Mouse (Mus musculus) neural tube, embryonic 14.5 days (tissue): ENCODE results near the gene Pan2. TPM values are rescaled to one million over a fixed set of nuclear protein-coding genes. Genes with fewer than 3 reads are reported as not detected.
"Not testable (repeated sequence)": the region's sequence is repeated elsewhere in the genome, so short reads cannot be mapped to it uniquely, and the experiment has no call there.

Source experiments
- ATAC-seq: fragments of 200-750 bp; cut with Nextera tagmentation; 2 replicates; pipeline ENCODE4 v1.8.0; 2017; ENCODE audit warnings: low read depth, mild to moderate bottlenecking, moderate TSS enrichment, moderate library complexity
- H3K27ac ChIP-seq: fragments of 300-500 bp; sonication (generic); 2 replicates; pipeline ENCODE4 v1.5.1; 2014; ENCODE audit warnings: low read depth, mild to moderate bottlenecking, control low read depth, low read length, moderate library complexity, mixed read lengths
- H3K27me3 ChIP-seq: fragments of 300-500 bp; sonication (generic); 2 replicates; pipeline ENCODE4 v1.6.1; 2014; ENCODE audit warnings: low read length; ENCODE audit not compliant: control insufficient read depth, insufficient read depth
- H3K36me3 ChIP-seq: fragments of 300-500 bp; sonication (generic); 2 replicates; pipeline ENCODE4 v1.6.1; 2014; ENCODE audit warnings: low read length, mixed read lengths; ENCODE audit not compliant: control insufficient read depth, insufficient read depth
- H3K4me1 ChIP-seq: fragments of 300-500 bp; sonication (generic); 2 replicates; pipeline ENCODE4 v1.6.1; 2014; ENCODE audit warnings: low read length; ENCODE audit not compliant: control insufficient read depth, insufficient read depth
- H3K4me2 ChIP-seq: fragments of 300-500 bp; sonication (generic); 2 replicates; pipeline ENCODE4 v1.6.1; 2014; ENCODE audit warnings: mild to moderate bottlenecking, low read depth, low read length, control low read depth
- H3K4me3 ChIP-seq: fragments of 300-500 bp; sonication (generic); 2 replicates; pipeline ENCODE4 v1.5.1; 2014; ENCODE audit warnings: low read depth, low read length, control low read depth, mixed read lengths
- H3K9ac ChIP-seq: fragments of 300-500 bp; sonication (generic); replicated peaks from 2 replicates; pipeline ENCODE4 v1.6.1; 2014; ENCODE audit warnings: low read depth, mild to moderate bottlenecking, control low read depth, low read length, mixed read lengths
- H3K9me3 ChIP-seq: fragments of 300-500 bp; sonication (generic); 2 replicates; pipeline ENCODE4 v1.6.1; 2016; ENCODE audit warnings: low read length; ENCODE audit not compliant: control insufficient read depth
- WGBS: fragments of 180-500 bp; shearing (Covaris S2); extraction: QIAGEN DNeasy Blood & Tissue Kit; methylation state at CpG from one replicate; pipeline ENCODE4 v1.1.7; 2014; 5-methylcytosine and 5-hydroxymethylcytosine counted together
- polyA plus RNA-seq: library from polyadenylated mRNA; unstranded; fragments of >200 nt; fragmentation: Nextera tagmentation; extraction: Ambion mirVana; gene quantifications from 2 replicates; pipeline ENCODE4 v1.2.1, GENCODE M21; 2014

Gene Pan2
- polyA plus RNA-seq, 1 experiment from 2014 or later, result 19.0 TPM

- Histone ChIP-seq H3K36me3 (peaks cover 34% of the 10 kb centered on the region; the same call in 1 of the 2 replicates), H3K4me2 (peak overlapping the region; percentile 94), H3K9ac (peak overlapping the region; percentile 96; the same call in 1 of the 2 replicates), H3K4me1 (peaks cover 10% of the 10 kb centered on the region), H3K27me3 (no peaks in the 10 kb centered on the region), H3K27ac (0 out of 2 replicates have a peak overlapping the region, but pooled peaks have one; percentile 55), H3K4me3 (peak overlapping the region; percentile 82), H3K9me3 (no peaks in the 10 kb centered on the region)
- no peak for ATAC-seq
- 61% methylated on average over 12 of the region's 12 CpGs for WGBS
Measured at GRCm38 (mm10) chr10:128321641-128322040, 18.5 kb downstream of the Pan2 start.

- no peaks in the 10 kb centered on the region for H3K9me3 ChIP-seq
- under 1% methylated on average over 40 of the region's 40 CpGs for WGBS
Measured at GRCm38 (mm10) chr10:128322141-128323108, 19.3 kb downstream of the Pan2 start, which contains the start of gene Cnpy2. TSS of gene Cnpy2 (plus strand) at chr10:128322459.

GRCm38 (mm10) chr10:128323516-128323915 lies 20.4 kb downstream of the Pan2 start:
- Histone ChIP-seq H3K4me3 (peak overlapping the region; percentile 82), H3K36me3 (peaks cover 43% of the 10 kb centered on the region; the same call in 1 of the 2 replicates), H3K9me3 (no peaks in the 10 kb centered on the region), H3K4me2 (peak overlapping the region; percentile 94), H3K4me1 (peaks cover 10% of the 10 kb centered on the region), H3K27me3 (no peaks in the 10 kb centered on the region), H3K9ac (peak overlapping the region; percentile 96), H3K27ac (0 out of 2 replicates have a peak overlapping the region, but pooled peaks have one; percentile 90)
- 68% methylated on average over 8 of the region's 8 CpGs for WGBS
- ATAC-seq, result no peak

More at GRCm38 (mm10) chr10:128322141-128323108, 19.3 kb downstream of the Pan2 start, which contains the start of gene Cnpy2:
- H3K27me3 ChIP-seq, result no peaks in the 10 kb centered on the region
- H3K4me1 ChIP-seq, result peaks cover 10% of the 10 kb centered on the region
- peak within 1 kb of the TSS; percentile 90 for H3K27ac ChIP-seq
- peaks cover 42% of the 10 kb centered on the region; the same call in 1 of the 2 replicates for H3K36me3 ChIP-seq
- peak; percentile 96 for ATAC-seq
- H3K4me3 ChIP-seq, result peak within 1 kb of the TSS; percentile 82
- H3K9ac ChIP-seq, result peak within 1 kb of the TSS; percentile 96
- H3K4me2 ChIP-seq, result peak within 1 kb of the TSS; percentile 94

- Histone ChIP-seq H3K27me3 (no peaks in the 10 kb centered on the region), H3K9ac (no peak overlapping the region), H3K9me3 (no peaks in the 10 kb centered on the region), H3K36me3 (peaks cover 32% of the 10 kb centered on the region; the same call in 1 of the 2 replicates), H3K4me2 (no peak overlapping the region), H3K4me3 (no peak overlapping the region), H3K4me1 (peaks cover 10% of the 10 kb centered on the region), H3K27ac (no peak overlapping the region)
- ATAC-seq, result no peak
- WGBS, result 93% methylated on average over 8 of the region's 8 CpGs
Measured at GRCm38 (mm10) chr10:128326825-128327224, 23.7 kb downstream of the Pan2 start.

- 87% methylated on average over 10 of the region's 10 CpGs for WGBS
- Histone ChIP-seq H3K9me3 (no peaks in the 10 kb centered on the region), H3K4me2 (no peak overlapping the region), H3K4me3 (no peak overlapping the region), H3K9ac (no peak overlapping the region), H3K36me3 (peaks cover 32% of the 10 kb centered on the region; the same call in 1 of the 2 replicates), H3K27me3 (no peaks in the 10 kb centered on the region), H3K4me1 (peaks cover 10% of the 10 kb centered on the region), H3K27ac (no peak overlapping the region)
- no peak for ATAC-seq
Measured at GRCm38 (mm10) chr10:128327610-128328009, 24.5 kb downstream of the Pan2 start.

GRCm38 (mm10) chr10:128332358-128333249 lies 29.5 kb downstream of the Pan2 start:
- not testable (repeated sequence) for H3K36me3 ChIP-seq, ATAC-seq, H3K4me2 ChIP-seq, H3K9ac ChIP-seq, H3K4me3 ChIP-seq, H3K9me3 ChIP-seq, H3K4me1 ChIP-seq, H3K27me3 ChIP-seq, H3K27ac ChIP-seq
- WGBS, result 84% methylated on average over 5 of the region's 6 CpGs

- Histone ChIP-seq H3K27me3 (no peaks in the 10 kb centered on the region), H3K36me3 (no peaks in the 10 kb centered on the region), H3K4me3 (no peak overlapping the region), H3K9me3 (no peaks in the 10 kb centered on the region), H3K4me2 (no peak overlapping the region), H3K27ac (no peak overlapping the region), H3K9ac (no peak overlapping the region), H3K4me1 (peaks cover 16% of the 10 kb centered on the region)
- 6% methylated on average over 4 of the region's 4 CpGs for WGBS
- no peak for ATAC-seq
Measured at GRCm38 (mm10) chr10:128335582-128335981, 32.4 kb downstream of the Pan2 start.

- H3K9me3 ChIP-seq, result no peaks in the 10 kb centered on the region
- no peaks in the 10 kb centered on the region for H3K27me3 ChIP-seq
- H3K36me3 ChIP-seq, result no peaks in the 10 kb centered on the region
- 98% methylated on average over 3 of the region's 3 CpGs for WGBS
- no peak for ATAC-seq
- no peak overlapping the region for H3K27ac ChIP-seq
- no peak overlapping the region for H3K4me2 ChIP-seq
- H3K4me1 ChIP-seq, result peaks cover 16% of the 10 kb centered on the region
- no peak overlapping the region for H3K4me3 ChIP-seq
- H3K9ac ChIP-seq, result no peak overlapping the region
Measured at GRCm38 (mm10) chr10:128336195-128336594, 33.1 kb downstream of the Pan2 start.
